Mouse (Mus musculus) lung, postnatal 0 days (tissue): ENCODE results near the gene Oca2. TPM values are rescaled to one million over a fixed set of nuclear protein-coding genes. Genes with fewer than 3 reads are reported as not detected.

Source experiments
- ATAC-seq: fragments of 200-750 bp; cut with Nextera tagmentation; 2 replicates; pipeline ENCODE4 v1.8.0; 2017; ENCODE audit warnings: moderate library complexity
- DNase-seq: peaks from one replicate; pipeline ENCODE4 v3.0.0-alpha.2; 2016; ENCODE audit warnings: low spot score
- H3K27ac ChIP-seq: fragments of 300-500 bp; sonication (generic); 2 replicates; pipeline ENCODE4 v1.5.1; 2014; ENCODE audit warnings: antibody characterized with exemption, mild to moderate bottlenecking, low read length, mixed read lengths
- H3K27me3 ChIP-seq: fragments of 300-500 bp; sonication (generic); replicated peaks from 2 replicates; pipeline ENCODE4 v1.6.1; 2014; ENCODE audit warnings: low read length, mixed read lengths; ENCODE audit not compliant: insufficient read depth
- H3K36me3 ChIP-seq: fragments of 300-500 bp; sonication (generic); 2 replicates; pipeline ENCODE4 v1.6.1; 2014; ENCODE audit warnings: low read length, mixed read lengths; ENCODE audit not compliant: insufficient read depth
- H3K4me1 ChIP-seq: fragments of 300-500 bp; sonication (generic); 2 replicates; pipeline ENCODE4 v1.6.1; 2014; ENCODE audit warnings: antibody characterized with exemption, low read depth, low read length, mixed read lengths; ENCODE audit not compliant: insufficient read depth
- H3K4me2 ChIP-seq: fragments of 300-500 bp; sonication (generic); replicated peaks from 2 replicates; pipeline ENCODE4 v1.6.1; 2014; ENCODE audit warnings: low read depth, mild to moderate bottlenecking, low read length, moderate library complexity, mixed read lengths
- H3K4me3 ChIP-seq: fragments of 300-500 bp; sonication (generic); 2 replicates; pipeline ENCODE4 v1.5.1; 2014; ENCODE audit warnings: low read depth, low read length
- H3K9ac ChIP-seq: fragments of 300-500 bp; sonication (generic); replicated peaks from 2 replicates; pipeline ENCODE4 v1.6.1; 2014; ENCODE audit warnings: low read depth, mild to moderate bottlenecking
- H3K9me3 ChIP-seq: fragments of 300-500 bp; sonication (generic); 2 replicates; pipeline ENCODE4 v1.6.1; 2016; ENCODE audit warnings: low read length, mixed read lengths
- CTCF ChIP-seq: IDR thresholded peaks from 2 replicates; pipeline ENCODE4 v1.5.1; 2016; ENCODE audit warnings: antibody characterized with exemption, mild to moderate bottlenecking
- EP300 ChIP-seq: IDR thresholded peaks from 2 replicates; pipeline ENCODE4 v1.6.1; 2016; ENCODE audit warnings: antibody characterized with exemption, mild to moderate bottlenecking, control low read depth
- WGBS: fragments of 180-500 bp; shearing (Covaris S2); extraction: QIAGEN DNeasy Blood & Tissue Kit; methylation state at CpG from one replicate; pipeline ENCODE4 v1.1.7; 2014; 5-methylcytosine and 5-hydroxymethylcytosine counted together
- polyA plus RNA-seq: library from polyadenylated mRNA; unstranded; fragments of >200 nt; fragmentation: Nextera tagmentation; extraction: Ambion mirVana; gene quantifications from 2 replicates; pipeline ENCODE4 v1.2.1, GENCODE M21; 2015

The Oca2 gene
- polyA plus RNA-seq, 1 experiment from 2014 or later = not detected

- H3K27ac ChIP-seq = no peak overlapping the region
- no peak overlapping the region for H3K4me3 ChIP-seq
- no peak for DNase-seq
These were observed 260.2 kb downstream of the Oca2 start for GRCm38 (mm10) chr7:56499767-56500166.

GRCm38 (mm10) chr7:56500438-56500837 is 260.9 kb downstream of the Oca2 start:
- DNase-seq (no peak), ATAC-seq (no peak)
- 92% methylated on average over 1 of the region's 1 CpGs for WGBS
- Histone ChIP-seq H3K27me3 (no peaks in the 10 kb centered on the region), H3K4me3 (no peak overlapping the region), H3K27ac (no peak overlapping the region), H3K4me2 (no peak overlapping the region), H3K36me3 (no peaks in the 10 kb centered on the region), H3K9ac (no peak overlapping the region), H3K9me3 (no peaks in the 10 kb centered on the region), H3K4me1 (no peaks in the 10 kb centered on the region)
- no peak for TF ChIP-seq CTCF
- TF ChIP-seq EP300 = no peak

More at GRCm38 (mm10) chr7:56499767-56500166, 260.2 kb downstream of the Oca2 start:
- H3K4me2 ChIP-seq = no peak overlapping the region
- no peak overlapping the region for H3K9ac ChIP-seq
- ATAC-seq = no peak
- 28% methylated on average over 1 of the region's 1 CpGs for WGBS
- no peaks in the 10 kb centered on the region for H3K4me1 ChIP-seq
- H3K36me3 ChIP-seq = no peaks in the 10 kb centered on the region
- no peaks in the 10 kb centered on the region for H3K27me3 ChIP-seq
- H3K9me3 ChIP-seq = no peaks in the 10 kb centered on the region
- no peak for TF ChIP-seq CTCF
- no peak for TF ChIP-seq EP300

DNA sequence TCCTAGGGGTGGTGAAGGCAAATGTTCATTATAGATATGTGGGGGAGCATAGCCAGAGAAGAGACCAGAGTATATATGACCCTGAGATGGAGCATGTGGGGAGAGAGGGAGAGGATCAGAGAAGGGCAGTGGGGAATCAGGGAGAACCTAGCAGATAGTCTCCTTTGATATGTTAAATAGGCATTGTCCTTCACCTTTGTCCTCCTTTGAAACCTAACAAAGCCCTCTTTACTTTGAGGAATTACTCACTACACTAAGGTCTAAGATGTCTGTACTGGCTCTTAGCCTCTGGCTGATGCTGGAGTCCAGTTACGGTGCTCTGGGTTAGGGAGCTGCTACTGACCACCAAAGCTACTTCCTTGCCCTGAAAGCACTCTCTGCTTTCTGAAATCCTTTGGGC is 279.0 kb downstream of the Oca2 start:
- Histone ChIP-seq H3K4me2 (no peak overlapping the region), H3K27ac (no peak overlapping the region), H3K9ac (no peak overlapping the region), H3K27me3 (no peaks in the 10 kb centered on the region), H3K4me1 (no peaks in the 10 kb centered on the region), H3K9me3 (no peaks in the 10 kb centered on the region), H3K36me3 (no peaks in the 10 kb centered on the region), H3K4me3 (no peak overlapping the region)
- WGBS = 53% methylated on average over 1 of the region's 1 CpGs
- no peak for TF ChIP-seq CTCF
- no peak for TF ChIP-seq EP300
- ATAC-seq (no peak), DNase-seq (no peak)

- no peaks in the 10 kb centered on the region for H3K27me3 ChIP-seq
- no peak for ATAC-seq
- no peaks in the 10 kb centered on the region for H3K36me3 ChIP-seq
- no peak for TF ChIP-seq CTCF
- TF ChIP-seq EP300 = no peak
- H3K4me2 ChIP-seq = no peak overlapping the region
- DNase-seq = no peak
- 6% methylated on average over 5 of the region's 5 CpGs for WGBS
- H3K9ac ChIP-seq = no peak overlapping the region
- H3K4me3 ChIP-seq = no peak overlapping the region
- no peak overlapping the region for H3K27ac ChIP-seq
- no peaks in the 10 kb centered on the region for H3K9me3 ChIP-seq
- no peaks in the 10 kb centered on the region for H3K4me1 ChIP-seq
These were observed 280.2 kb downstream of the Oca2 start for GRCm38 (mm10) chr7:56519741-56520140.

DNA sequence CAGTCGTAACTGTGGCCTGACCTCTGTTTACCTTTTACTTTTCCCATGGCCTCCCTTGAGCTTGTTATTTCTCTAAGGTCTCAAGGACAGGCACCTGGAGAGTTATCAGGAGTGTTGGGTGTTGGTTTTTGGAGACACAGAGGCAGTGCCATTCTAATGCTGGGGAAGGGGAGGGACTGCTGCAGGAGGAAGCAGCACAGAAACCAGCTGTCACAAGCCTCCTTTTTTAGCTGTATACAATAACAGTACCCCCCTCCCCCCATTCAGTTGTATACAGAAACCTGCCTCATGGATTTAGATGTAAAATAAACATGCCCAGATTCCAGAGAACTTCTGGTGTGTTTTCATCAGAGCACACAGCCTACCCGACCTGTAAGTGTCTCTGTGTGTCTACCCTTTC is 295.3 kb downstream of the Oca2 start:
- TF ChIP-seq EP300 = no peak
- TF ChIP-seq CTCF = no peak
- 14% methylated on average over 2 of the region's 2 CpGs for WGBS
- H3K4me2 ChIP-seq = no peak overlapping the region
- no peaks in the 10 kb centered on the region for H3K9me3 ChIP-seq
- H3K4me3 ChIP-seq = no peak overlapping the region
- no peaks in the 10 kb centered on the region for H3K4me1 ChIP-seq
- ATAC-seq = no peak
- H3K9ac ChIP-seq = no peak overlapping the region
- no peaks in the 10 kb centered on the region for H3K27me3 ChIP-seq
- no peaks in the 10 kb centered on the region for H3K36me3 ChIP-seq
- DNase-seq = no peak
- no peak overlapping the region for H3K27ac ChIP-seq

DNA sequence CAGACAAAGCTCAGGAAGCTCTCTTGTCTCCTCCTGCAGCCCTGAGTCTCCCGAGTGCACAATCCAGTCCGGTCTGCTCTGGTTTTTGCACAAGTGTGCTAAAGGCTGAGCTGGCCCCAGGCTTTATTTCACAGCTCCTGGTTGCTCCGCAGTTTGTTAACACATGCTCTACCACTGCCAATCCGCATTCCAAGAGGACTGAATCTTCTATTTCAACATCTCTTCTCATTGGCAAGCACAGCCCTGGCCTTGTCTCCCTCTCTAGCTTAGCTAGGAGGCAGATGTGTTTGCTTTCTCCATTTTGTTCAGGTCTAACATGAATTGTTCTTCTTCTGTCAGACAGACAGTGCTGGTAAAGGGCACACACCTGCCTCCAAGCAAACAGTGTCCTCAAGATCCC is 309.7 kb downstream of the Oca2 start:
- no peak overlapping the region for H3K4me2 ChIP-seq
- H3K9ac ChIP-seq = no peak overlapping the region
- H3K27me3 ChIP-seq = no peaks in the 10 kb centered on the region
- peak; percentile 45 for DNase-seq
- no peaks in the 10 kb centered on the region for H3K9me3 ChIP-seq
- H3K27ac ChIP-seq = no peak overlapping the region
- H3K36me3 ChIP-seq = no peaks in the 10 kb centered on the region
- no peak overlapping the region for H3K4me3 ChIP-seq
- TF ChIP-seq CTCF (no peak), EP300 (no peak)
- H3K4me1 ChIP-seq = no peaks in the 10 kb centered on the region
- WGBS = 23% methylated on average over 4 of the region's 4 CpGs
- ATAC-seq = no peak

- Histone ChIP-seq H3K9ac (no peak overlapping the region), H3K27ac (no peak overlapping the region), H3K27me3 (no peaks in the 10 kb centered on the region), H3K9me3 (no peaks in the 10 kb centered on the region), H3K4me1 (no peaks in the 10 kb centered on the region), H3K36me3 (no peaks in the 10 kb centered on the region), H3K4me2 (no peak overlapping the region), H3K4me3 (no peak overlapping the region)
- ATAC-seq (no peak), DNase-seq (no peak)
- no peak for TF ChIP-seq EP300
- TF ChIP-seq CTCF = no peak
- 6% methylated on average over 1 of the region's 1 CpGs for WGBS
These were observed 312.2 kb downstream of the Oca2 start for GRCm38 (mm10) chr7:56551804-56552203.

Other genes with a start within 250 kb of the Oca2 start
- 9.6 and 10.0 TPM in 2 replicates for gene Nipa1, start 219.8 kb upstream of the Oca2 start, polyA plus RNA-seq
- 21.6 and 22.6 TPM in 2 replicates for gene Herc2, start 189.6 kb upstream of the Oca2 start, polyA plus RNA-seq